Mouse (Mus musculus): Measurements from ENCODE around the gene Arrdc2. TPM values are rescaled to one million over a fixed set of nuclear protein-coding genes. Genes with fewer than 3 reads are reported as not detected.

Gene Arrdc2
- 8.8 and 10.2 TPM in 2 replicates for polyA plus RNA-seq (2014; fragmentation: Nextera tagmentation; extraction: Ambion mirVana)

GRCm38 (mm10) chr8:70839408-70840351 is at the start of gene Arrdc2:
TSS of gene Arrdc2 (minus strand) at chr8:70839720.
- Histone ChIP-seq H3K36me3 (ENCODE audit: control insufficient read depth, insufficient read depth, low read length) (peaks cover 4% of the 10 kb centered on the region; the same call in 1 of the 2 replicates), H3K4me3 (ENCODE audit: low read depth, low read length) (peak within 1 kb of the TSS; percentile 65), H3K9me3 (ENCODE audit: control insufficient read depth, low read length) (no peaks in the 10 kb centered on the region), H3K27me3 (ENCODE audit: control insufficient read depth, insufficient read depth, low read length) (no peaks in the 10 kb centered on the region), H3K27ac (ENCODE audit: low read depth, low read length) (peak within 1 kb of the TSS; percentile 83), H3K4me1 (ENCODE audit: control insufficient read depth, insufficient read depth, low read length) (0 out of 2 replicates have a peak, but pooled peaks cover 4% of the 10 kb centered on the region), H3K4me2 (ENCODE audit: low read depth) (peak within 1 kb of the TSS; percentile 89), H3K9ac (ENCODE audit: low read length) (peak within 1 kb of the TSS; percentile 79)
- ATAC-seq (ENCODE audit: insufficient read depth, low FRiP score, low TSS enrichment) (peak; percentile 94), DNase-seq (ENCODE audit: low spot score) (peak; percentile 99)
- 3% methylated on average over 55 of the region's 55 CpGs for WGBS

- peaks cover 6% of the 10 kb centered on the region; the same call in 1 of the 2 replicates for H3K4me1 ChIP-seq (ENCODE audit: control insufficient read depth, insufficient read depth, low read length)
- 3% methylated on average over 18 of the region's 18 CpGs for WGBS
- H3K27me3 ChIP-seq (ENCODE audit: control insufficient read depth, insufficient read depth, low read length) = peaks cover 23% of the 10 kb centered on the region
- no peaks in the 10 kb centered on the region for H3K9me3 ChIP-seq (ENCODE audit: control insufficient read depth, low read length)
- no peaks in the 10 kb centered on the region for H3K36me3 ChIP-seq (ENCODE audit: control insufficient read depth, insufficient read depth, low read length)
- no peak overlapping the region for H3K4me3 ChIP-seq (ENCODE audit: low read depth, low read length)
- peak overlapping the region; percentile 1; the same call in 1 of the 2 replicates for H3K4me2 ChIP-seq (ENCODE audit: low read depth)
- H3K27ac ChIP-seq (ENCODE audit: low read depth, low read length) = no peak overlapping the region
- peak; percentile 48; the same call in 1 of the 2 replicates for ATAC-seq (ENCODE audit: insufficient read depth, low FRiP score, low TSS enrichment)
- peak; percentile 60 for DNase-seq (ENCODE audit: low spot score)
- no peak overlapping the region for H3K9ac ChIP-seq (ENCODE audit: low read length)
Observed at GRCm38 (mm10) chr8:70887669-70888068, 48.1 kb upstream of the Arrdc2 start.

- Histone ChIP-seq H3K9me3 (ENCODE audit: control insufficient read depth, low read length) (no peaks in the 10 kb centered on the region), H3K9ac (ENCODE audit: low read length) (no peak overlapping the region), H3K36me3 (ENCODE audit: control insufficient read depth, insufficient read depth, low read length) (no peaks in the 10 kb centered on the region), H3K4me3 (ENCODE audit: low read depth, low read length) (no peak overlapping the region), H3K27ac (ENCODE audit: low read depth, low read length) (no peak overlapping the region), H3K4me2 (ENCODE audit: low read depth) (no peak overlapping the region), H3K27me3 (ENCODE audit: control insufficient read depth, insufficient read depth, low read length) (peaks cover 2% of the 10 kb centered on the region), H3K4me1 (ENCODE audit: control insufficient read depth, insufficient read depth, low read length) (no peaks in the 10 kb centered on the region)
- no peak for ATAC-seq (ENCODE audit: insufficient read depth, low FRiP score, low TSS enrichment)
- peak; percentile 51 for DNase-seq (ENCODE audit: low spot score)
- 17% methylated on average over 12 of the region's 12 CpGs for WGBS
Observed at GRCm38 (mm10) chr8:70885612-70886011, 46.1 kb upstream of the Arrdc2 start.

- ATAC-seq (ENCODE audit: insufficient read depth, low FRiP score, low TSS enrichment) = no peak
Observed at GRCm38 (mm10) chr8:70884683-70885082, 45.2 kb upstream of the Arrdc2 start.

GRCm38 (mm10) chr8:70884186-70884585 is 44.7 kb upstream of the Arrdc2 start:
- H3K36me3 ChIP-seq (ENCODE audit: control insufficient read depth, insufficient read depth, low read length) = no peaks in the 10 kb centered on the region
- H3K4me3 ChIP-seq (ENCODE audit: low read depth, low read length) = no peak overlapping the region
- H3K27ac ChIP-seq (ENCODE audit: low read depth, low read length) = no peak overlapping the region
- WGBS = 86% methylated on average over 4 of the region's 4 CpGs
- H3K27me3 ChIP-seq (ENCODE audit: control insufficient read depth, insufficient read depth, low read length) = no peaks in the 10 kb centered on the region
- no peak for ATAC-seq (ENCODE audit: insufficient read depth, low FRiP score, low TSS enrichment)
- peak; percentile 6 for DNase-seq (ENCODE audit: low spot score)
- H3K9ac ChIP-seq (ENCODE audit: low read length) = no peak overlapping the region
- no peak overlapping the region for H3K4me2 ChIP-seq (ENCODE audit: low read depth)
- H3K9me3 ChIP-seq (ENCODE audit: control insufficient read depth, low read length) = no peaks in the 10 kb centered on the region
- no peaks in the 10 kb centered on the region for H3K4me1 ChIP-seq (ENCODE audit: control insufficient read depth, insufficient read depth, low read length)

More at GRCm38 (mm10) chr8:70884683-70885082, 45.2 kb upstream of the Arrdc2 start:
- H3K27ac ChIP-seq (ENCODE audit: low read depth, low read length) = no peak overlapping the region
- no peak overlapping the region for H3K4me2 ChIP-seq (ENCODE audit: low read depth)
- H3K27me3 ChIP-seq (ENCODE audit: control insufficient read depth, insufficient read depth, low read length) = no peaks in the 10 kb centered on the region
- no peaks in the 10 kb centered on the region for H3K9me3 ChIP-seq (ENCODE audit: control insufficient read depth, low read length)
- no peaks in the 10 kb centered on the region for H3K36me3 ChIP-seq (ENCODE audit: control insufficient read depth, insufficient read depth, low read length)
- 86% methylated on average over 10 of the region's 10 CpGs for WGBS
- no peak overlapping the region for H3K4me3 ChIP-seq (ENCODE audit: low read depth, low read length)
- no peaks in the 10 kb centered on the region for H3K4me1 ChIP-seq (ENCODE audit: control insufficient read depth, insufficient read depth, low read length)
- H3K9ac ChIP-seq (ENCODE audit: low read length) = no peak overlapping the region
- no peak for DNase-seq (ENCODE audit: low spot score)

GRCm38 (mm10) chr8:70880546-70880945 is 41.0 kb upstream of the Arrdc2 start:
- H3K4me1 ChIP-seq (ENCODE audit: control insufficient read depth, insufficient read depth, low read length) = no peaks in the 10 kb centered on the region
- no peak overlapping the region for H3K9ac ChIP-seq (ENCODE audit: low read length)
- no peak overlapping the region for H3K27ac ChIP-seq (ENCODE audit: low read depth, low read length)
- no peaks in the 10 kb centered on the region for H3K27me3 ChIP-seq (ENCODE audit: control insufficient read depth, insufficient read depth, low read length)
- no peak overlapping the region for H3K4me3 ChIP-seq (ENCODE audit: low read depth, low read length)
- H3K4me2 ChIP-seq (ENCODE audit: low read depth) = no peak overlapping the region
- no peaks in the 10 kb centered on the region for H3K36me3 ChIP-seq (ENCODE audit: control insufficient read depth, insufficient read depth, low read length)
- ATAC-seq (ENCODE audit: insufficient read depth, low FRiP score, low TSS enrichment) (no peak), DNase-seq (ENCODE audit: low spot score) (no peak)
- 35% methylated on average over 11 of the region's 11 CpGs for WGBS
- no peaks in the 10 kb centered on the region for H3K9me3 ChIP-seq (ENCODE audit: control insufficient read depth, low read length)

- no peaks in the 10 kb centered on the region for H3K4me1 ChIP-seq (ENCODE audit: control insufficient read depth, insufficient read depth, low read length)
- H3K36me3 ChIP-seq (ENCODE audit: control insufficient read depth, insufficient read depth, low read length) = no peaks in the 10 kb centered on the region
- no peak overlapping the region for H3K27ac ChIP-seq (ENCODE audit: low read depth, low read length)
- H3K27me3 ChIP-seq (ENCODE audit: control insufficient read depth, insufficient read depth, low read length) = no peaks in the 10 kb centered on the region
- no peak overlapping the region for H3K4me2 ChIP-seq (ENCODE audit: low read depth)
- no peak for ATAC-seq (ENCODE audit: insufficient read depth, low FRiP score, low TSS enrichment)
- H3K9me3 ChIP-seq (ENCODE audit: control insufficient read depth, low read length) = no peaks in the 10 kb centered on the region
- DNase-seq (ENCODE audit: low spot score) = no peak
- H3K9ac ChIP-seq (ENCODE audit: low read length) = no peak overlapping the region
- H3K4me3 ChIP-seq (ENCODE audit: low read depth, low read length) = no peak overlapping the region
- 10% methylated on average over 4 of the region's 4 CpGs for WGBS
Observed at GRCm38 (mm10) chr8:70880126-70880525, 40.6 kb upstream of the Arrdc2 start.

GRCm38 (mm10) chr8:70879500-70879899 is 40.0 kb upstream of the Arrdc2 start:
- no peak for ATAC-seq (ENCODE audit: insufficient read depth, low FRiP score, low TSS enrichment)
- Histone ChIP-seq H3K9me3 (ENCODE audit: control insufficient read depth, low read length) (no peaks in the 10 kb centered on the region), H3K36me3 (ENCODE audit: control insufficient read depth, insufficient read depth, low read length) (no peaks in the 10 kb centered on the region), H3K4me1 (ENCODE audit: control insufficient read depth, insufficient read depth, low read length) (no peaks in the 10 kb centered on the region), H3K4me3 (ENCODE audit: low read depth, low read length) (no peak overlapping the region), H3K9ac (ENCODE audit: low read length) (no peak overlapping the region), H3K27me3 (ENCODE audit: control insufficient read depth, insufficient read depth, low read length) (no peaks in the 10 kb centered on the region), H3K27ac (ENCODE audit: low read depth, low read length) (no peak overlapping the region), H3K4me2 (ENCODE audit: low read depth) (no peak overlapping the region)
- 57% methylated on average over 4 of the region's 4 CpGs for WGBS
- no peak for DNase-seq (ENCODE audit: low spot score)

- ATAC-seq (ENCODE audit: insufficient read depth, low FRiP score, low TSS enrichment) (no peak), DNase-seq (ENCODE audit: low spot score) (no peak)
- Histone ChIP-seq H3K4me2 (ENCODE audit: low read depth) (no peak overlapping the region), H3K9ac (ENCODE audit: low read length) (no peak overlapping the region), H3K4me1 (ENCODE audit: control insufficient read depth, insufficient read depth, low read length) (no peaks in the 10 kb centered on the region), H3K36me3 (ENCODE audit: control insufficient read depth, insufficient read depth, low read length) (no peaks in the 10 kb centered on the region), H3K9me3 (ENCODE audit: control insufficient read depth, low read length) (no peaks in the 10 kb centered on the region), H3K27me3 (ENCODE audit: control insufficient read depth, insufficient read depth, low read length) (no peaks in the 10 kb centered on the region), H3K4me3 (ENCODE audit: low read depth, low read length) (no peak overlapping the region), H3K27ac (ENCODE audit: low read depth, low read length) (no peak overlapping the region)
- 60% methylated on average over 2 of the region's 2 CpGs for WGBS
Observed at GRCm38 (mm10) chr8:70878178-70878577, 38.7 kb upstream of the Arrdc2 start.

All from neural tube, embryonic 11.5 days (tissue).